Mouse (Mus musculus): ENCODE results near the gene 1700049E17Rik2. TPM values are rescaled to one million over a fixed set of nuclear protein-coding genes. Genes with fewer than 3 reads are reported as not detected.
"Not testable (repeated sequence)": the region's sequence is repeated elsewhere in the genome, so short reads cannot be mapped to it uniquely, and the experiment has no call there.

1700049E17Rik2 gene
- polyA plus RNA-seq (2012): not detected in 2 replicates

GRCm38 (mm10) chr14:41572911-41573310, at the start of gene 1700049E17Rik2:
Gene 1700049E17Rik2 (plus strand): TSS chr14:41573211.
- H3K4me1 ChIP-seq (ENCODE audit: control insufficient read depth); H3K9me3 ChIP-seq (ENCODE audit: control insufficient read depth, low read length); H3K4me3 ChIP-seq (replicated peaks); H3K27me3 ChIP-seq (ENCODE audit: control insufficient read depth); H3K36me3 ChIP-seq (ENCODE audit: control insufficient read depth): not testable (repeated sequence)

- not testable (repeated sequence) for H3K9me3 ChIP-seq (ENCODE audit: control insufficient read depth, low read length); H3K4me1 ChIP-seq (ENCODE audit: control insufficient read depth); H3K36me3 ChIP-seq (ENCODE audit: control insufficient read depth); H3K27me3 ChIP-seq (ENCODE audit: control insufficient read depth); H3K4me3 ChIP-seq (replicated peaks)
Observed at GRCm38 (mm10) chr14:41524695-41525094, 48.3 kb upstream of the 1700049E17Rik2 start.

GRCm38 (mm10) chr14:41555483-41555882, 17.5 kb upstream of the 1700049E17Rik2 start, which contains the start of gene Gm7970:
Gene Gm7970 (minus strand): TSS chr14:41555583.
- not testable (repeated sequence) for H3K9me3 ChIP-seq (ENCODE audit: control insufficient read depth, low read length); H3K4me1 ChIP-seq (ENCODE audit: control insufficient read depth); H3K36me3 ChIP-seq (ENCODE audit: control insufficient read depth); H3K27me3 ChIP-seq (ENCODE audit: control insufficient read depth); H3K4me3 ChIP-seq (replicated peaks)

GRCm38 (mm10) chr14:41586346-41586745, 13.3 kb downstream of the 1700049E17Rik2 start:
- not testable (repeated sequence) for H3K9me3 ChIP-seq (ENCODE audit: control insufficient read depth, low read length); H3K27me3 ChIP-seq (ENCODE audit: control insufficient read depth); H3K4me3 ChIP-seq (replicated peaks); H3K36me3 ChIP-seq (ENCODE audit: control insufficient read depth); H3K4me1 ChIP-seq (ENCODE audit: control insufficient read depth)

GRCm38 (mm10) chr14:41600935-41601334, 27.9 kb downstream of the 1700049E17Rik2 start:
- H3K4me1 ChIP-seq (ENCODE audit: control insufficient read depth); H3K9me3 ChIP-seq (ENCODE audit: control insufficient read depth, low read length); H3K4me3 ChIP-seq (replicated peaks); H3K36me3 ChIP-seq (ENCODE audit: control insufficient read depth); H3K27me3 ChIP-seq (ENCODE audit: control insufficient read depth): not testable (repeated sequence)

- H3K27me3 ChIP-seq (ENCODE audit: control insufficient read depth); H3K4me3 ChIP-seq (replicated peaks); H3K9me3 ChIP-seq (ENCODE audit: control insufficient read depth, low read length); H3K36me3 ChIP-seq (ENCODE audit: control insufficient read depth); H3K4me1 ChIP-seq (ENCODE audit: control insufficient read depth): not testable (repeated sequence)
Observed at GRCm38 (mm10) chr14:41610690-41611089, 37.7 kb downstream of the 1700049E17Rik2 start.

GRCm38 (mm10) chr14:41622535-41622934, 49.5 kb downstream of the 1700049E17Rik2 start:
- H3K36me3 ChIP-seq (ENCODE audit: control insufficient read depth); H3K9me3 ChIP-seq (ENCODE audit: control insufficient read depth, low read length); H3K4me3 ChIP-seq (replicated peaks); H3K27me3 ChIP-seq (ENCODE audit: control insufficient read depth); H3K4me1 ChIP-seq (ENCODE audit: control insufficient read depth): not testable (repeated sequence)

GRCm38 (mm10) chr14:41624512-41624911, 51.5 kb downstream of the 1700049E17Rik2 start, which contains the start of gene Gm3072:
Gene Gm3072 (minus strand): TSS chr14:41624612.
- H3K4me3 ChIP-seq (replicated peaks); H3K27me3 ChIP-seq (ENCODE audit: control insufficient read depth); H3K36me3 ChIP-seq (ENCODE audit: control insufficient read depth); H3K4me1 ChIP-seq (ENCODE audit: control insufficient read depth); H3K9me3 ChIP-seq (ENCODE audit: control insufficient read depth, low read length): not testable (repeated sequence)

- H3K27me3 ChIP-seq (ENCODE audit: control insufficient read depth); H3K36me3 ChIP-seq (ENCODE audit: control insufficient read depth); H3K4me1 ChIP-seq (ENCODE audit: control insufficient read depth); H3K4me3 ChIP-seq (replicated peaks); H3K9me3 ChIP-seq (ENCODE audit: control insufficient read depth, low read length): not testable (repeated sequence)
Observed at GRCm38 (mm10) chr14:41630144-41630543, 57.1 kb downstream of the 1700049E17Rik2 start.

Other genes with a start within 250 kb of the 1700049E17Rik2 start
- not detected in 2 replicates for gene Gm5798, start 224.6 kb upstream of the 1700049E17Rik2 start, polyA plus RNA-seq (2012)
- not detected in 2 replicates for gene Gm7945, start 186.8 kb upstream of the 1700049E17Rik2 start, polyA plus RNA-seq (2012)
- gene Gm6482, start 164.9 kb upstream of the 1700049E17Rik2 start, polyA plus RNA-seq (2012): not detected in 2 replicates
- not detected in 2 replicates for gene Gm7954, start 119.7 kb upstream of the 1700049E17Rik2 start, polyA plus RNA-seq (2012)
- not detected in 2 replicates for gene Gm3486, start 83.7 kb upstream of the 1700049E17Rik2 start, polyA plus RNA-seq (2012)
- gene Gm7970, start 17.6 kb upstream of the 1700049E17Rik2 start, polyA plus RNA-seq (2012): not detected in 2 replicates
- not detected in 2 replicates for gene Gm3072, start 51.4 kb downstream of the 1700049E17Rik2 start, polyA plus RNA-seq (2012)
- not detected in 2 replicates for gene Gm3676, start 73.3 kb downstream of the 1700049E17Rik2 start, polyA plus RNA-seq (2012)
- not detected in 2 replicates for gene Gm8068, start 128.7 kb downstream of the 1700049E17Rik2 start, polyA plus RNA-seq (2012)
- not detected in 2 replicates for gene Gm7929, start 177.4 kb downstream of the 1700049E17Rik2 start, polyA plus RNA-seq (2012)
- gene Gm47189, start 199.2 kb downstream of the 1700049E17Rik2 start, polyA plus RNA-seq (2012): not detected in 2 replicates

All from erythroblast, embryonic 14.5 days (primary cell).